Mouse (Mus musculus) lung, adult 2 months (tissue): ENCODE results near the gene Hcfc1r1. TPM values are rescaled to one million over a fixed set of nuclear protein-coding genes. Genes with fewer than 3 reads are reported as not detected.

Source experiments
- DNase-seq: peaks from one replicate; pipeline ENCODE4 v3.0.0; 2022
- H3K4me1 ChIP-seq: fragments of 200-500 bp; 2 replicates; pipeline ENCODE4 v1.6.1; 2011; ENCODE audit warnings: low read length; ENCODE audit not compliant: control insufficient read depth, insufficient read depth
- H3K4me3 ChIP-seq: fragments of 200-500 bp; replicated peaks from 2 replicates; pipeline ENCODE3; 2011; ENCODE audit warnings: low read depth, mild to moderate bottlenecking, control low read depth, low read length; ENCODE audit errors: extremely low read depth
- CTCF ChIP-seq: fragments of 200-500 bp; IDR thresholded peaks from 2 replicates; pipeline ENCODE4 v1.5.1; 2011; ENCODE audit warnings: mild to moderate bottlenecking, low read length, control low read depth; ENCODE audit not compliant: insufficient read depth
- POLR2A ChIP-seq: fragments of 200-500 bp; IDR thresholded peaks from 2 replicates; pipeline ENCODE4 v1.6.1; 2011; ENCODE audit warnings: low read depth, mild to moderate bottlenecking, control low read depth, low read length, borderline replicate concordance; ENCODE audit errors: extremely low read depth
- WGBS: fragments of 180-500 bp; shearing (Covaris S2); methylation state at CpG from one replicate; pipeline ENCODE4 v1.1.7; 2018; 5-methylcytosine and 5-hydroxymethylcytosine counted together
- polyA plus RNA-seq: library from polyadenylated mRNA; depleted of rRNA; stranded (reverse); fragments of >200 nt; gene quantifications from 2 replicates; pipeline ENCODE4 v1.2.3, GENCODE M21; 2012

Hcfc1r1 gene
- polyA plus RNA-seq, 1 experiment: 284 TPM

DNA sequence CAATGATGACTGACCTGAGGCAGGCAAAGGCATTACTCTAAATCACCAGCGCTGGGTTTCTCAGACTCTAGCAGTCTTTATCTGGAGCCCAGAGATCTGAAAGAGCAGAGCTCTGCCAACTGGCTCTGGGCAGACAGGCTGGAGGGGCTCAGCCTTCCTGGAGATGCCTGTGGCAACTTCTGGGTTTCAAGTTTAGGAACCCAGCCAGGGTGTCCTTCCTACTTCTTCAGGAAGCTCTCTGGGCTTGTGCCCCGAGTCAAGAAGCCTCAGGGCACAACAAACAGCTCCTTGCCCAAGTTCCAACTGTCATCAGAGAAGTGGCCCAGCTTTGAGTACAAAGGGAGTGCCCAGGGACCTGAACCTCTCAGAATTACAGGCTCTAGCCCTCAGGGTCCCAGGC lies 19.0 kb upstream of the Hcfc1r1 start:
- H3K4me3 ChIP-seq: no peak overlapping the region
- TF ChIP-seq CTCF (no peak), POLR2A (no peak)
- 43% methylated on average over 2 of the region's 2 CpGs for WGBS
- no peak for DNase-seq
- no peaks in the 10 kb centered on the region for H3K4me1 ChIP-seq

- DNase-seq: no peak
- WGBS: 87% methylated on average over 3 of the region's 3 CpGs
- no peak overlapping the region for H3K4me3 ChIP-seq
- no peaks in the 10 kb centered on the region for H3K4me1 ChIP-seq
- TF ChIP-seq POLR2A (no peak), CTCF (no peak)
Measured at GRCm38 (mm10) chr17:23658450-23658849, 14.9 kb upstream of the Hcfc1r1 start.

GRCm38 (mm10) chr17:23660117-23660875 lies 13.1 kb upstream of the Hcfc1r1 start, which contains the start of gene Bicdl2:
Gene Bicdl2, plus strand, starts transcription at chr17:23660506.
- TF ChIP-seq CTCF (peak; percentile 61), POLR2A (peak; percentile 20; the same call in 1 of the 2 replicates)
- peak; percentile 81 for DNase-seq
- Histone ChIP-seq H3K4me1 (peaks cover 2% of the 10 kb centered on the region; the same call in 1 of the 2 replicates), H3K4me3 (peak within 1 kb of the TSS; percentile 76)
- 5% methylated on average over 27 of the region's 27 CpGs for WGBS

GRCm38 (mm10) chr17:23660876-23661200 lies 12.6 kb upstream of the Hcfc1r1 start:
- TF ChIP-seq POLR2A (no peak), CTCF (no peak)
- 4% methylated on average over 14 of the region's 14 CpGs for WGBS
- peak overlapping the region; percentile 76 for H3K4me3 ChIP-seq

GRCm38 (mm10) chr17:23661526-23661925 lies 11.9 kb upstream of the Hcfc1r1 start:
- 3% methylated on average over 9 of the region's 9 CpGs for WGBS
- no peak for DNase-seq
- no peak for TF ChIP-seq POLR2A
- TF ChIP-seq CTCF: peak; percentile 32; the same call in 1 of the 2 replicates
- Histone ChIP-seq H3K4me3 (no peak overlapping the region), H3K4me1 (peaks cover 2% of the 10 kb centered on the region; the same call in 1 of the 2 replicates)

More at GRCm38 (mm10) chr17:23660876-23661200, 12.6 kb upstream of the Hcfc1r1 start:
- H3K4me1 ChIP-seq: peaks cover 2% of the 10 kb centered on the region; the same call in 1 of the 2 replicates
- peak; percentile 36 for DNase-seq

- H3K4me1 ChIP-seq: peaks cover 2% of the 10 kb centered on the region; the same call in 1 of the 2 replicates
- H3K4me3 ChIP-seq: no peak overlapping the region
- 20% methylated on average over 5 of the region's 5 CpGs for WGBS
- TF ChIP-seq CTCF (peak; percentile 51), POLR2A (no peak)
- peak; percentile 19 for DNase-seq
Measured at GRCm38 (mm10) chr17:23664556-23665021, 8.8 kb upstream of the Hcfc1r1 start.

DNA sequence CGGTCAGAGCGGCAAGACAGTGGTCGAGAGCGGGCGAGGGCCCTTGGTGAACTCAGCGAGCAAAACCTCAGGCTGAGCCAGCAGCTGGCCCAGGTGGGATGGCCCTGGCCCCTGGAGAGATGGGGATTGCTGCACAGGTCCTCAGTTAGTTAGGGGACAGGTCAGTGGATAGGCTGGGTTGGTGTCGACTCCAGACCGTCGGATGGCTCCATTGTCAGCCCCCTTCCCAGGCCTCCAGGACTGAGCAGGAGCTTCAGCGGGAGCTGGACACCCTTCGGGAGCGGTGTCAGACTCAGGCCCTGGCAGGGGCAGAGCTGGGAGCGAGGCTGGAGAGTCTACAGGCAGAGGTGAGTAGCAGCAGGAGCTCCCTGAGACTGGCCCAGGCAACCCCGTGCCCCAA lies 7.9 kb upstream of the Hcfc1r1 start:
- Histone ChIP-seq H3K4me1 (peaks cover 2% of the 10 kb centered on the region; the same call in 1 of the 2 replicates), H3K4me3 (no peak overlapping the region)
- no peak for DNase-seq
- 78% methylated on average over 14 of the region's 14 CpGs for WGBS
- TF ChIP-seq CTCF (no peak), POLR2A (no peak)

DNA sequence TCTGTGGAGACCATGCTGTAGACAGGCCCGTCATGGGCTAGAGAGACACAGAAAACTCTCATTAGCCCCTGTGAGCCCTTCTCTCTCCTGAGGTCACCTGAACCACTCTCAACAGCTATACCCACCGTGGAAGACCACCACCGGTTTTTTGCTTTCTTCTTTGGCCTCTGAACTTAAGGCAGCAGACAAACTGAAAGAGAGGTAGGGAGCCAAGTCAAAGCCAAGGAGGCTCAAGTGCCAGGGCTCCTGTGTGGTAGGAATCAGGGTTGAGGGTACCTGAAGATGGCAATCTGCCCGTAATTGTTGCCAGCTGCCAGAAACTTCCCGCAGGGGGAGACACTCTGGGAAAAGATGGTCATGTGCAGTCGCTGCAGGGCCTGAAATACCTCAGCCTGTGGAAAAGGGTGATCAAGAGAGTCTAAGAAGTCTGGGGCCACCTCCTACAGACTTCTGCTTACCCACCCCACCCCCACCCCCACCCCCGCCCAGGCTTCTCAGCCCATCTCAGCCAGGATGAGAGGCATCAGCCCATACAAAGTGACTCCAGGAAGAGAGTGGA lies 2.8 kb upstream of the Hcfc1r1 start:
- no peak for DNase-seq
- WGBS: 87% methylated on average over 7 of the region's 7 CpGs
- no peak for TF ChIP-seq CTCF
- no peak for TF ChIP-seq POLR2A
- H3K4me3 ChIP-seq: no peak overlapping the region
- peaks cover 2% of the 10 kb centered on the region for H3K4me1 ChIP-seq

- Histone ChIP-seq H3K4me3 (no peak overlapping the region), H3K4me1 (peaks cover 3% of the 10 kb centered on the region)
- 95% methylated on average over 3 of the region's 3 CpGs for WGBS
- DNase-seq: no peak
- TF ChIP-seq POLR2A (no peak), CTCF (no peak)
Measured at GRCm38 (mm10) chr17:23671519-23671918, 1.9 kb upstream of the Hcfc1r1 start.
